In genomic region chr2:139874173-139874572, GRCm38 (mm10) we compare ENCODE assay signal across 15 mouse cellular contexts.
"Had no signal": no experiment of that assay in that cellular context is flagged by ENCODE, and none has a peak within 500 bp of the region (broad histone marks: within the 10 kb centered on the region; RNA-seq: fewer than 3 reads in every experiment).

No protein-coding gene starts in this region.

- H3K4me1 ChIP-seq: liver, embryonic 12.5 days; neural tube, embryonic 15.5 days; stomach, embryonic 15.5 days had no signal

- H3K27ac ChIP-seq: limb, embryonic 15.5 days; liver, embryonic 12.5 days; neural tube, embryonic 15.5 days; stomach, embryonic 15.5 days had no signal

- H3K9me3 ChIP-seq: limb, embryonic 15.5 days; liver, embryonic 12.5 days; neural tube, embryonic 15.5 days; stomach, embryonic 15.5 days had no signal

- H3K36me3 ChIP-seq: limb, embryonic 15.5 days; liver, embryonic 12.5 days; neural tube, embryonic 15.5 days; stomach, embryonic 15.5 days had no signal

- DNase-seq: kidney, postnatal 10 days; left cerebral cortex, postnatal 4 days; lung, embryonic 14.5 days; lung, postnatal 10 days; lung, postnatal 4 days; midbrain, embryonic 14.5 days; right cerebral cortex, adult 18-20 months; right cerebral cortex, postnatal 25 days; spleen, adult 18-20 months had no signal

- ATAC-seq: inflammation-experienced regulatory T-cells, adult 6 months; liver, embryonic 12.5 days had no signal

- H3K4me3 ChIP-seq: limb, embryonic 15.5 days; liver, embryonic 12.5 days; myocyte; neural tube, embryonic 15.5 days; stomach, embryonic 15.5 days had no signal

- H3K9ac ChIP-seq: limb, embryonic 15.5 days; liver, embryonic 12.5 days; lung, embryonic 14.5 days; neural tube, embryonic 15.5 days; stomach, embryonic 15.5 days had no signal

- H3K4me2 ChIP-seq: limb, embryonic 15.5 days; liver, embryonic 12.5 days; lung, embryonic 14.5 days; neural tube, embryonic 15.5 days; stomach, embryonic 15.5 days had no signal

- H3K27me3 ChIP-seq: limb, embryonic 15.5 days; liver, embryonic 12.5 days; neural tube, embryonic 15.5 days; stomach, embryonic 15.5 days had no signal
